Mouse (Mus musculus) cortical plate, adult 2 months (tissue): Measurements from ENCODE around the gene Dhrs1.
A peak's percentile ranks its signal among the peaks of the same experiment; 100 is the strongest.

ENCODE experiments used
- CTCF ChIP-seq: fragments of 200-500 bp; IDR thresholded peaks from 2 replicates; pipeline ENCODE4 v1.5.1; 2011; ENCODE audit warnings: mild to moderate bottlenecking, control low read depth, low read length; ENCODE audit not compliant: insufficient read depth; ENCODE audit errors: extremely low read depth
- POLR2A ChIP-seq: fragments of 200-500 bp; IDR thresholded peaks from 2 replicates; pipeline ENCODE4 v1.6.1; 2011; ENCODE audit warnings: mild to moderate bottlenecking, low read length, control low read depth; ENCODE audit not compliant: insufficient read depth; ENCODE audit errors: extremely low read depth

DNA sequence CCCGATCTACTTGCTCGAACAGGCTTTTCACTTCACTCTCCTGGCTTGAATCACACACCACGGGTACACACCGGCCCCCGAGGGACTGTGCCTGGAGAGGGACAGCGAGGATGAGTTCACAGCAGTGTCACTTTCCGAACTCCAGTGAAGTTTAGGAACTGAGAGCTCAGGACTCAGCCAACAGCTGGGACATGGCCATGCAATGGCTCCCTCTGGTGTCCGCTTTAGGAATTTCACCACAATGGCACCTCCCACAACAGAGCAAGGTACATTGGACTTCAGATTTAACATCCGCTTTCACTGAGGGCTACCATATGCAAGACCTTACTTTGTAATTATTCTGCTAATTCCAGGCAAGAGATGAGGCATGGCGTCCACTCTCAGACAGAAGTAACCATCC is 1.8 kb downstream of the Dhrs1 start:
- TF ChIP-seq POLR2A (no peak), CTCF (peak; percentile 97)
